Mouse (Mus musculus): ENCODE data around the gene Myh14.

DNA sequence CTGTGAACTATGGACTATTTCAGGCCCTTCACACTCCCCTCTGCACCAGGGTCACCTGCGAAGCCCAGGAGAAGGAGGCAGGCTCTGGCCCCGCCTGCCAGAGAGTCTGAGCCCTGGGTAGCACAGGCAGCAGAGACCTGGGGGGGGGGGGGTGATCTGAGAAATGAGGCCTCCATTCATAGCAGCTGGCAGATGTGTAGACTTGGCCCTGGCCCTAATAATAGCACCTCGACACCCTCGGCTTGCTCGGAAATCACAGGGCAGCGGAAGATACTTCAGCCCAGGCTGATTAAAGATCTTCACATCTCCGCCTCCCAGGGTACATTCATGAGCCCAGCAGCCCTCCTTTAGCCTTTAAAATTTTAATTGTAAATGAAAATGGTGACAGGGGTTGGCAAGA, 58.5 kb downstream of the Myh14 start:
- no peak for TF ChIP-seq POU5F1 (IDR thresholded peaks at IDR 0.05; ENCODE audit: borderline replicate concordance, low read length)
- TF ChIP-seq CTCF (conservative IDR thresholded peaks at IDR 0.05; ENCODE audit: low read length) = no peak

All from E14TG2a.4 (cell line).